Mouse (Mus musculus) macrophage (primary cell): ENCODE results near the gene Rab43. TPM values are rescaled to one million over a fixed set of nuclear protein-coding genes. Genes with fewer than 3 reads are reported as not detected.

Source experiments
- H3K27ac ChIP-seq: fragments of 350-480 bp; formaldehyde crosslinking; 2 replicates; pipeline ENCODE4 v1.9.0; 2021
- H3K36me3 ChIP-seq: fragments of 350-480 bp; formaldehyde crosslinking; 2 replicates; pipeline ENCODE4 v1.9.0; 2021; ENCODE audit errors: inconsistent target
- H3K4me3 ChIP-seq: fragments of 350-480 bp; formaldehyde crosslinking; 2 replicates; pipeline ENCODE4 v1.9.0; 2021; ENCODE audit errors: inconsistent target
- H3K79me2 ChIP-seq: fragments of 350-480 bp; formaldehyde crosslinking; 2 replicates; pipeline ENCODE4 v1.9.0; 2021; ENCODE audit errors: inconsistent target
- WGBS: methylation state at CpG from one replicate; pipeline ENCODE4 v1.1.7; 2026; ENCODE audit warnings: inconsistent platforms; ENCODE audit not compliant: missing documents; 5-methylcytosine and 5-hydroxymethylcytosine counted together
- polyA plus RNA-seq: library from polyadenylated mRNA; stranded (reverse); fragments of 250-400 nt; gene quantifications from 3 replicates; pipeline ENCODE4 v1.2.4, GENCODE M21; 2018; ENCODE audit warnings: inconsistent platforms

Rab43 gene
- polyA plus RNA-seq, 1 experiment from 2014 or later, result 35.5 TPM

DNA sequence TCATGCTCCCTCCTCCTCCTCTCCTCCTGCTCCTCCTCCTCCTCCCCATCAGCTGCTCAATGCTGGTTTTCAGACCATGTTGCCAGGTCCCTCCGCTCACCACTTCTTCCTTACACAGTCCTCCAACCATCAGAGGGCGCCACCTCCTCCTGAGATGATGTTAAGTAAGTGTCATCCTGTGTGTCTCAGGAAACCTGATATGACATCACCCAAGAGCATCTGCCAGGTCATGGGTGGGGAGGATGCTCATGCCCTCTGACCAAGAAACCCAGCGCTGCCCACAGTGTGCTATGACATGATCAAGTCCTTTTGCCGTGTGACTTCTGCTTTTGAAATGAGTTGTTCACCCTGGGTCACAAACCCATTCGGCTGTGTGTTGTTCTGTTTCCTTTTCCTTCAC lies 69.2 kb downstream of the Rab43 start:
- Histone ChIP-seq H3K27ac (no peak overlapping the region), H3K79me2 (no peaks in the 10 kb centered on the region), H3K4me3 (no peak overlapping the region), H3K36me3 (no peaks in the 10 kb centered on the region)
- WGBS, result 48% methylated on average over 5 of the region's 5 CpGs

DNA sequence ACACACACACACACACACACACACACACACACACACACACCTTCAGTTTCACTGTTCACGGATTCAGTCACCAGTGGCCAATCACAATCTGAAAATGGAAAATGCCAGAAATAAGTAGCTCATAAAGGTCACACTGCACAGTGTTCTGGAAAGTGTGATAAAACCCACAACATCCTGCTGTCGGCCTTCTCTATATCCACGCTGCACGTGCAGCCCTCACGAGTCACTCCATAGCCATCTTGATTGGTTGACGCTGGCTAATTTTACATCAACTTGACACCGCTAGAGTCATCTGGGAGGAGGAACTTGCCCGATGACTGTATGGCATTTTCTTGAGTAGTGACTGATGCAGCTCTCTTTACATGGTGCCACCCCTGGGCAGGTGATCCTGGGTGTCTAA lies 70.0 kb downstream of the Rab43 start:
- 54% methylated on average over 8 of the region's 8 CpGs for WGBS
- H3K79me2 ChIP-seq, result no peaks in the 10 kb centered on the region
- H3K27ac ChIP-seq, result no peak overlapping the region
- no peaks in the 10 kb centered on the region for H3K36me3 ChIP-seq
- no peak overlapping the region for H3K4me3 ChIP-seq

DNA sequence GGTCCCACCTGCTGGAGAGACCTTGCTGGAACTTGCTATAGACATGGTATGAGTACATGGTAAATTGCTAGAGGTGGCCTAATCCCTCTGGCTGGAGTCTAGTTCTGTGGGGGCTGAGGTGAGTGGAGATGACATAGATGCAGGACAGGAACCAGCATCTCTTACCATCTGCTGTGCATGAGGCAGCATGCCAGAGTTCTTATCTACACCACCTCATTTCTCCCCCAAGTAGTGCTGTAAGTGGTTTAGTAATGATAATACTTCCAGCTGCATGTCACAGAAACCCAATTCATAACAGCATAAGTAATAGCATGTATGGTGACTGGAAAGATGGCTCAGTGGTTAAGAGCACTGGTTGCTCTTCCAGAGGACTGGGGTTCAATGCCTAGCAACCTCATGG lies 71.5 kb downstream of the Rab43 start:
- no peak overlapping the region for H3K27ac ChIP-seq

DNA sequence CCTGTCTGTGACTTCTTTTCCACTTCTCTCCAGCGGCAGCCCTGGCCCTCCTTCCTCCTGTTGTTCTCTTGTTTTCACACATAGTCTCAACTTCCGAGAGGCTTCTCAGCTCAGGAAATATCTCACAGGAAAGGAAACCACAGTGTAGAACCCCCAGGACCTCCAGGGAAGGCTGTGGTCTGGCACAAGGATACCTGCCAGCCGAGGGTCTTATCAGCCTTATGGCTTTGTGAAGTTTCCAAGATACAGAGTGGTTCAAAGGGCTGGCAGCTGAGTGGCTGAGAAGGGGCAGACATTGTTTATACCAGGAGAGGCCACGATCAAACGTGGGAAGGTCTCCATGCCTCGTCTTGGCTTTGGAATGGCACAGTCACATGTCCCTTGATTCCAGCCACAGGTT lies 72.1 kb downstream of the Rab43 start:
- no peaks in the 10 kb centered on the region for H3K36me3 ChIP-seq
- 30% methylated on average over 6 of the region's 6 CpGs for WGBS

More for the DNA sequence above, 71.5 kb downstream of the Rab43 start:
- H3K79me2 ChIP-seq, result no peaks in the 10 kb centered on the region
- no peaks in the 10 kb centered on the region for H3K36me3 ChIP-seq
- H3K4me3 ChIP-seq, result no peak overlapping the region

More for the DNA sequence above, 72.1 kb downstream of the Rab43 start:
- Histone ChIP-seq H3K4me3 (no peak overlapping the region), H3K79me2 (no peaks in the 10 kb centered on the region), H3K27ac (no peak overlapping the region)

Other genes starting within 250 kb of the Rab43 start
- 0.82 to 2.6 TPM (median 1.1 TPM) in 3 replicates for gene Prokr1, start 221.4 kb downstream of the Rab43 start, polyA plus RNA-seq
- gene Aplf, start 140.0 kb downstream of the Rab43 start, polyA plus RNA-seq, result 3.7 to 8.1 TPM (median 7.2 TPM) in 3 replicates
- not detected in 3 replicates for gene Efcc1, start 81.3 kb downstream of the Rab43 start, polyA plus RNA-seq
- gene Gp9, start 34.1 kb downstream of the Rab43 start, polyA plus RNA-seq, result 0.19 TPM in 1 of 3 replicates, not detected in the others
- 2.6 to 20.2 TPM (median 3.1 TPM) in 3 replicates for gene Gm45140, start 23.6 kb upstream of the Rab43 start, polyA plus RNA-seq
- gene Isy1, start 26.6 kb upstream of the Rab43 start, polyA plus RNA-seq, result 23.0 to 55.1 TPM (median 40.1 TPM) in 3 replicates
- 127 to 335 TPM (median 146 TPM) in 3 replicates for gene Cnbp, start 38.9 kb upstream of the Rab43 start, polyA plus RNA-seq
- gene Copg1, start 75.7 kb upstream of the Rab43 start, polyA plus RNA-seq, result 36.1 to 45.7 TPM (median 37.8 TPM) in 3 replicates
- 7.1 to 9.6 TPM (median 7.4 TPM) in 3 replicates for gene Hmces, start 101.8 kb upstream of the Rab43 start, polyA plus RNA-seq
- 0.20 to 0.32 TPM in 2 of 3 replicates, not detected in the other for gene H1fx, start 169.5 kb upstream of the Rab43 start, polyA plus RNA-seq
- gene Rab7, start 233.1 kb upstream of the Rab43 start, polyA plus RNA-seq, result 571 to 1,341 TPM (median 733 TPM) in 3 replicates